Mouse (Mus musculus) testis, adult 2 months (tissue): Measurements from ENCODE around the gene Gm7168.

ENCODE experiments used
- CTCF ChIP-seq: fragments of 200-500 bp; IDR thresholded peaks from 2 replicates; pipeline ENCODE4 v1.5.1; 2012; ENCODE audit warnings: low read depth, mild to moderate bottlenecking, inconsistent platforms, low read length, moderate library complexity; ENCODE audit not compliant: control insufficient read depth, insufficient read depth, insufficient replicate concordance
- POLR2A ChIP-seq: fragments of 200-500 bp; IDR thresholded peaks from 2 replicates; pipeline ENCODE4 v1.6.1; 2012; ENCODE audit warnings: low read depth, mild to moderate bottlenecking, inconsistent platforms, low read length, moderate library complexity; ENCODE audit not compliant: control insufficient read depth

GRCm38 (mm10) chr17:13914531-13914930, 33.6 kb upstream of the Gm7168 start:
- TF ChIP-seq POLR2A (no peak), CTCF (no peak)
